Mouse (Mus musculus) hindbrain, embryonic 16.5 days (tissue): Measurements from ENCODE around the gene Sox5. TPM values are rescaled to one million over a fixed set of nuclear protein-coding genes. Genes with fewer than 3 reads are reported as not detected.
A peak's percentile ranks its signal among the peaks of the same experiment; 100 is the strongest.

ENCODE experiments used
- ATAC-seq: fragments of 200-750 bp; cut with Nextera tagmentation; 2 replicates; pipeline ENCODE4 v1.8.0; 2017; ENCODE audit warnings: moderate TSS enrichment, moderate library complexity
- H3K27ac ChIP-seq: fragments of 300-500 bp; sonication (generic); 2 replicates; pipeline ENCODE4 v1.5.1; 2014; ENCODE audit warnings: low read depth, mild to moderate bottlenecking, control low read depth, low read length, moderate library complexity
- H3K27me3 ChIP-seq: fragments of 300-500 bp; sonication (generic); replicated peaks from 2 replicates; pipeline ENCODE4 v1.6.1; 2014; ENCODE audit warnings: low read length; ENCODE audit not compliant: control insufficient read depth, insufficient read depth
- H3K36me3 ChIP-seq: fragments of 300-500 bp; sonication (generic); 2 replicates; pipeline ENCODE4 v1.6.1; 2014; ENCODE audit warnings: mild to moderate bottlenecking, low read length, moderate library complexity, mixed read lengths; ENCODE audit not compliant: control insufficient read depth, insufficient read depth
- H3K4me1 ChIP-seq: fragments of 300-500 bp; sonication (generic); 2 replicates; pipeline ENCODE4 v1.6.1; 2014; ENCODE audit warnings: low read depth, low read length; ENCODE audit not compliant: control insufficient read depth, insufficient read depth
- H3K4me2 ChIP-seq: fragments of 300-500 bp; sonication (generic); 2 replicates; pipeline ENCODE4 v1.6.1; 2014; ENCODE audit warnings: mild to moderate bottlenecking, low read length, control low read depth, moderate library complexity
- H3K4me3 ChIP-seq: fragments of 300-500 bp; sonication (generic); 2 replicates; pipeline ENCODE4 v1.5.1; 2014; ENCODE audit warnings: mild to moderate bottlenecking, low read length, control low read depth, moderate library complexity
- H3K9ac ChIP-seq: fragments of 300-500 bp; sonication (generic); 2 replicates; pipeline ENCODE4 v1.6.1; 2014; ENCODE audit warnings: low read depth, mild to moderate bottlenecking, control low read depth, low read length, moderate library complexity
- H3K9me3 ChIP-seq: fragments of 300-500 bp; sonication (generic); 2 replicates; pipeline ENCODE4 v1.6.1; 2014; ENCODE audit warnings: mild to moderate bottlenecking, low read length, moderate library complexity; ENCODE audit not compliant: control insufficient read depth
- WGBS: fragments of 180-500 bp; shearing (Covaris S2); extraction: QIAGEN DNeasy Blood & Tissue Kit; methylation state at CpG from one replicate; pipeline ENCODE4 v1.1.7; 2014; 5-methylcytosine and 5-hydroxymethylcytosine counted together
- polyA plus RNA-seq: library from polyadenylated mRNA; unstranded; fragments of >200 nt; fragmentation: Nextera tagmentation; extraction: Ambion mirVana; gene quantifications from 2 replicates; pipeline ENCODE4 v1.2.1, GENCODE M21; 2015

Sox5 gene
- polyA plus RNA-seq, 1 experiment from 2014 or later: 40.7 TPM

- H3K27ac ChIP-seq: no peak overlapping the region
- 34% methylated on average over 8 of the region's 8 CpGs for WGBS
Measured at GRCm38 (mm10) chr6:144445761-144446373, 335.9 kb downstream of the Sox5 start.

DNA sequence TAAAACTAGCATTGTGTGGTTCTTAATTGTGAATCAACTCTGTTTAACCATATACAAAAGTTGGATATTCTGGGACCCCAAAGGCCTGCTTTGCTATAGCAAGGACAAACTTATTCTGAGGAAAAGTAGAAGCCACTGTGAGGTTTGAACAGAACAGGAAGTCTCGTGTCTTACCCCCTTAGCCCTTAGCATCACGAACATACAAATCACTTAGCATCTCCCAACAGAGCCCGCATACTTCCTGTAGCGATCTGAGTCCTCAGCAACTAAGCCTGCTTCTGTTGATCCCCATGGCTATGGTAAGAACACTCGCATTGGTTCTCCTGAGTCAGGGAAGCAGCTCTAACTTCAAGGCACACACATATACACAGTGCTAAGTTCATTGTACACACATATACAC lies 337.4 kb downstream of the Sox5 start:
- Histone ChIP-seq H3K36me3 (no peaks in the 10 kb centered on the region), H3K9ac (no peak overlapping the region), H3K4me3 (no peak overlapping the region), H3K4me2 (no peak overlapping the region), H3K27me3 (no peaks in the 10 kb centered on the region), H3K9me3 (no peaks in the 10 kb centered on the region), H3K4me1 (peaks cover 5% of the 10 kb centered on the region; the same call in 1 of the 2 replicates), H3K27ac (no peak overlapping the region)
- no peak for ATAC-seq
- WGBS: 83% methylated on average over 5 of the region's 5 CpGs

More at GRCm38 (mm10) chr6:144445761-144446373, 335.9 kb downstream of the Sox5 start:
- Histone ChIP-seq H3K9me3 (no peaks in the 10 kb centered on the region), H3K4me1 (peaks cover 5% of the 10 kb centered on the region; the same call in 1 of the 2 replicates), H3K4me2 (no peak overlapping the region), H3K4me3 (no peak overlapping the region), H3K27me3 (no peaks in the 10 kb centered on the region), H3K36me3 (no peaks in the 10 kb centered on the region), H3K9ac (no peak overlapping the region; the same call in 1 of the 2 replicates)
- peak; percentile 72 for ATAC-seq

- Histone ChIP-seq H3K4me3 (no peak overlapping the region), H3K9me3 (no peaks in the 10 kb centered on the region), H3K4me1 (peaks cover 5% of the 10 kb centered on the region; the same call in 1 of the 2 replicates), H3K4me2 (no peak overlapping the region), H3K27ac (no peak overlapping the region), H3K9ac (no peak overlapping the region), H3K36me3 (no peaks in the 10 kb centered on the region), H3K27me3 (no peaks in the 10 kb centered on the region)
- no peak for ATAC-seq
- WGBS: 70% methylated on average over 1 of the region's 1 CpGs
Measured at GRCm38 (mm10) chr6:144443681-144444080, 338.1 kb downstream of the Sox5 start.

GRCm38 (mm10) chr6:144429276-144429675 lies 352.5 kb downstream of the Sox5 start:
- Histone ChIP-seq H3K9ac (no peak overlapping the region), H3K4me1 (peaks cover 2% of the 10 kb centered on the region; the same call in 1 of the 2 replicates), H3K4me3 (no peak overlapping the region), H3K27ac (no peak overlapping the region), H3K36me3 (no peaks in the 10 kb centered on the region), H3K4me2 (no peak overlapping the region), H3K27me3 (no peaks in the 10 kb centered on the region), H3K9me3 (no peaks in the 10 kb centered on the region)
- WGBS: 73% methylated on average over 5 of the region's 5 CpGs
- ATAC-seq: no peak

GRCm38 (mm10) chr6:144408030-144408429 lies 373.7 kb downstream of the Sox5 start:
- H3K27ac ChIP-seq: no peak overlapping the region
- WGBS: 93% methylated on average over 3 of the region's 3 CpGs
- no peaks in the 10 kb centered on the region for H3K9me3 ChIP-seq
- no peak overlapping the region for H3K4me2 ChIP-seq
- H3K36me3 ChIP-seq: no peaks in the 10 kb centered on the region
- no peak for ATAC-seq
- H3K4me1 ChIP-seq: no peaks in the 10 kb centered on the region
- no peak overlapping the region for H3K4me3 ChIP-seq
- H3K9ac ChIP-seq: no peak overlapping the region
- no peaks in the 10 kb centered on the region; the same call in 1 of the 2 replicates for H3K27me3 ChIP-seq

GRCm38 (mm10) chr6:144398115-144398514 lies 383.7 kb downstream of the Sox5 start:
- no peak overlapping the region for H3K27ac ChIP-seq
- no peak overlapping the region for H3K9ac ChIP-seq
- no peaks in the 10 kb centered on the region for H3K4me1 ChIP-seq
- no peaks in the 10 kb centered on the region for H3K27me3 ChIP-seq
- 20% methylated on average over 10 of the region's 10 CpGs for WGBS
- H3K9me3 ChIP-seq: no peaks in the 10 kb centered on the region
- H3K4me3 ChIP-seq: no peak overlapping the region
- ATAC-seq: no peak
- H3K4me2 ChIP-seq: peak overlapping the region; percentile 24; the same call in 1 of the 2 replicates
- no peaks in the 10 kb centered on the region for H3K36me3 ChIP-seq

GRCm38 (mm10) chr6:144393151-144393550 lies 388.6 kb downstream of the Sox5 start:
- no peaks in the 10 kb centered on the region for H3K4me1 ChIP-seq
- no peak for ATAC-seq
- H3K27ac ChIP-seq: no peak overlapping the region
- H3K27me3 ChIP-seq: no peaks in the 10 kb centered on the region
- H3K4me3 ChIP-seq: no peak overlapping the region
- no peaks in the 10 kb centered on the region for H3K36me3 ChIP-seq
- no peaks in the 10 kb centered on the region for H3K9me3 ChIP-seq
- WGBS: 73% methylated on average over 6 of the region's 6 CpGs
- no peak overlapping the region for H3K4me2 ChIP-seq
- no peak overlapping the region for H3K9ac ChIP-seq

DNA sequence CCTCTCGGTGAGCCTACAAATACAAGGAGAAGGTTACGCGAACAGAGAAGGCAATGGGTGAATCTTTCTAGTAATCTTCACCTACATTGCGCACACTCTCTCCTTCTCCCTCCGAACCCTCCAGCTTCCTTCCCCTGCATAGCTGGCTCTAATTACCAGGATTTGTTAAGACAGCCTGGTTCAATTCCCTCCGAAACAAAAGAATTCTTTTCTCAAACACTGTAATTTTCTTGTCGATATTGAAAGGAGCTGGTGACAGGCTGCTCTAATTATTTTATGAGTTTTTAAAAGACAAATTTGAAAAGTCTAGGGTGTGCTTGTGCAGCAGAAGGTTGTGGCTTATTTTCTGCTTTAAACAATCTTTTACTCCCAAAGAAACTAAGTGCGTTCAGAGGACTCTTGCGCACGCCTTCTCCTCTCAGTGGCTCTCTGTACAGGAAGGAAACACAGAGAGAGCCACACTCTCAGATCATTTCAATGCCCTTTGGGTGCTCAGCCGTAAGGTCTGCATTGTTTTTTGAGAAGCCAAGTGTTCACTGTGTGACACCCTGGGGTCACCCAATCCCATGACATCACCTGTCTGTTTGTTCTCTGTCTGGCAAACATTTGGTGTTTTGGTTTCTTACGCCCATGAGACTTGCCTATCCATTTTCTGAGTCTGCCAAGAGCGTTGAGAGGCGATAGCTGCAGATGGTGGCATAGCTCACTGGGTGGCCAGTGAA lies 392.3 kb downstream of the Sox5 start:
- Histone ChIP-seq H3K4me3 (no peak overlapping the region), H3K36me3 (no peaks in the 10 kb centered on the region), H3K4me1 (no peaks in the 10 kb centered on the region), H3K4me2 (no peak overlapping the region), H3K27ac (no peak overlapping the region), H3K9ac (no peak overlapping the region), H3K9me3 (no peaks in the 10 kb centered on the region), H3K27me3 (no peaks in the 10 kb centered on the region)
- ATAC-seq: no peak
- WGBS: 78% methylated on average over 14 of the region's 14 CpGs

GRCm38 (mm10) chr6:144387539-144388255 lies 394.1 kb downstream of the Sox5 start:
- no peaks in the 10 kb centered on the region for H3K27me3 ChIP-seq
- H3K9ac ChIP-seq: no peak overlapping the region
- H3K9me3 ChIP-seq: no peaks in the 10 kb centered on the region
- peak overlapping the region; percentile 22 for H3K4me2 ChIP-seq
- H3K36me3 ChIP-seq: no peaks in the 10 kb centered on the region
- H3K4me3 ChIP-seq: no peak overlapping the region
- no peak overlapping the region for H3K27ac ChIP-seq
- no peaks in the 10 kb centered on the region for H3K4me1 ChIP-seq
- 59% methylated on average over 17 of the region's 17 CpGs for WGBS
- no peak for ATAC-seq
